Mouse (Mus musculus) heart, adult 2 months (tissue): ENCODE results near the gene Ebf1.

Experiments used
- EP300 ChIP-seq: fragments of 200-500 bp; IDR thresholded peaks from 2 replicates; pipeline ENCODE4 v1.6.1; 2011; ENCODE audit warnings: low read depth, low read length, control low read depth; ENCODE audit not compliant: insufficient read depth
- POLR2A ChIP-seq: fragments of 200-500 bp; IDR thresholded peaks from 2 replicates; pipeline ENCODE4 v1.6.1; 2011; ENCODE audit warnings: mild to moderate bottlenecking, low read depth, low read length, control low read depth; ENCODE audit not compliant: insufficient read depth

- TF ChIP-seq EP300 = no peak
- no peak for TF ChIP-seq POLR2A
Observed at GRCm38 (mm10) chr11:44983961-44984360, 366.8 kb downstream of the Ebf1 start.
